Mouse (Mus musculus) MEL (cell line): ENCODE data around the gene Olfr535. TPM values are rescaled to one million over a fixed set of nuclear protein-coding genes. Genes with fewer than 3 reads are reported as not detected.

ENCODE experiments used
- DNase-seq: peaks from one replicate; pipeline ENCODE4 v3.0.0; 2011; ENCODE audit warnings: low read depth, low spot score
- H3K27ac ChIP-seq: 2 replicates; pipeline ENCODE4 v1.5.1; 2012; ENCODE audit warnings: low read depth, mild to moderate bottlenecking, control low read depth, low read length, moderate library complexity; ENCODE audit not compliant: control insufficient read depth
- H3K27me3 ChIP-seq, 2 experiments: fragments of 150-350 bp in 1 of 2; sonication (generic) in 1 of 2; 2 replicates each; pipeline ENCODE4 v1.6.1; 2012; ENCODE audit warnings: low read length in 2 of 2, mild to moderate bottlenecking in 2 of 2, improper control_type of control experiment in 1 of 2, moderate library complexity in 1 of 2; ENCODE audit not compliant: insufficient read depth in 2 of 2, control insufficient read depth in 1 of 2
- H3K36me3 ChIP-seq, 2 experiments: 2 replicates each; pipeline ENCODE4 v1.6.1; 2012 to 2014; ENCODE audit warnings: low read length in 2 of 2, improper control_type of control experiment in 1 of 2, inconsistent platforms in 1 of 2, mild to moderate bottlenecking in 1 of 2; ENCODE audit not compliant: insufficient read depth in 2 of 2, control insufficient read depth in 1 of 2
- H3K4me1 ChIP-seq, 2 experiments: fragments of 150-350 bp in 1 of 2; sonication (generic) in 1 of 2; 2 replicates each; pipeline ENCODE4 v1.6.1; 2012; ENCODE audit warnings: low read length in 2 of 2, improper control_type of control experiment in 1 of 2, mild to moderate bottlenecking in 1 of 2; ENCODE audit not compliant: insufficient read depth in 2 of 2, control insufficient read depth in 1 of 2
- H3K4me3 ChIP-seq, 2 experiments: fragments of 150-350 bp in 1 of 2; sonication (generic) in 1 of 2; 2 replicates each; pipeline ENCODE4 v1.5.1; 2012; ENCODE audit warnings: low read depth in 2 of 2, low read length in 2 of 2, mild to moderate bottlenecking in 2 of 2, moderate library complexity in 2 of 2, control low read depth in 1 of 2, improper control_type of control experiment in 1 of 2; ENCODE audit not compliant: control insufficient read depth in 1 of 2, insufficient read depth in 1 of 2
- H3K79me2 ChIP-seq: 2 replicates; pipeline ENCODE4 v1.6.1; 2012; ENCODE audit warnings: mild to moderate bottlenecking, low read length, moderate library complexity; ENCODE audit not compliant: control insufficient read depth, poor library complexity, insufficient read depth
- H3K9ac ChIP-seq: 2 replicates; pipeline ENCODE4 v1.6.1; 2012; ENCODE audit warnings: low read depth, mild to moderate bottlenecking, control low read depth, low read length, moderate library complexity; ENCODE audit not compliant: control insufficient read depth, poor library complexity, severe bottlenecking
- H3K9me3 ChIP-seq: fragments of 150-350 bp; sonication (generic); replicated peaks from 2 replicates; pipeline ENCODE4 v1.6.1; 2012; ENCODE audit warnings: mild to moderate bottlenecking, low read length, improper control_type of control experiment, moderate library complexity; ENCODE audit not compliant: insufficient read depth
- CHD1 ChIP-seq: IDR thresholded peaks from 2 replicates; pipeline ENCODE4 v1.6.1; 2012; ENCODE audit warnings: low read depth, mild to moderate bottlenecking, inconsistent platforms, low read length, improper control_type of control experiment
- CTCF ChIP-seq, 3 experiments: IDR thresholded peaks in 2 of 3; conservative IDR thresholded peaks in 1 of 3; 2 replicates each; pipeline ENCODE4 v1.5.1; 2011 to 2012; ENCODE audit warnings: low read length in 3 of 3, low read depth in 2 of 3, mild to moderate bottlenecking in 2 of 3, improper control_type of control experiment in 1 of 3, inconsistent platforms in 1 of 3, mixed read lengths in 1 of 3, moderate library complexity in 1 of 3; ENCODE audit not compliant: control insufficient read depth in 1 of 3, insufficient read depth in 1 of 3, poor library complexity in 1 of 3, severe bottlenecking in 1 of 3
- E2F4 ChIP-seq: IDR thresholded peaks from 2 replicates; pipeline ENCODE4 v1.6.1; 2011; ENCODE audit warnings: low read depth, low read length, improper control_type of control experiment, borderline replicate concordance
- EP300 ChIP-seq, 2 experiments: IDR thresholded peaks; 2 replicates each; pipeline ENCODE4 v1.6.1; 2011; ENCODE audit warnings: improper control_type of control experiment in 2 of 2, low read length in 2 of 2, low read depth in 1 of 2, mild to moderate bottlenecking in 1 of 2
- GATA1 ChIP-seq: IDR thresholded peaks from 2 replicates; pipeline ENCODE4 v1.6.1; 2011; ENCODE audit warnings: low read depth, low read length, improper control_type of control experiment
- HCFC1 ChIP-seq: IDR thresholded peaks from 2 replicates; pipeline ENCODE4 v1.6.1; 2012; ENCODE audit warnings: low read depth, mild to moderate bottlenecking, inconsistent platforms, low read length, improper control_type of control experiment, moderate library complexity
- MAFK ChIP-seq: IDR thresholded peaks from 2 replicates; pipeline ENCODE4 v1.6.1; 2011; ENCODE audit warnings: low read depth, mild to moderate bottlenecking, low read length, improper control_type of control experiment, borderline replicate concordance
- MAX ChIP-seq: IDR thresholded peaks from 2 replicates; pipeline ENCODE4 v1.6.1; 2011; ENCODE audit warnings: low read length, improper control_type of control experiment
- MAZ ChIP-seq: IDR thresholded peaks from 2 replicates; pipeline ENCODE4 v1.6.1; 2012; ENCODE audit warnings: low read depth, mild to moderate bottlenecking, inconsistent platforms, low read length, improper control_type of control experiment
- MEF2A ChIP-seq: IDR thresholded peaks from 2 replicates; pipeline ENCODE4 v1.6.1; 2014; ENCODE audit warnings: low read depth, mild to moderate bottlenecking, inconsistent platforms, low read length, improper control_type of control experiment; ENCODE audit not compliant: poor library complexity, insufficient replicate concordance, severe bottlenecking; ENCODE audit errors: extremely low read depth
- MXI1 ChIP-seq: IDR thresholded peaks from 2 replicates; pipeline ENCODE4 v1.6.1; 2011; ENCODE audit warnings: mild to moderate bottlenecking, low read depth, low read length, improper control_type of control experiment
- NRF1 ChIP-seq: IDR thresholded peaks from 2 replicates; pipeline ENCODE4 v1.6.1; 2014; ENCODE audit warnings: low read depth, mild to moderate bottlenecking, inconsistent platforms, low read length, improper control_type of control experiment, moderate library complexity; ENCODE audit not compliant: poor library complexity, insufficient read depth, severe bottlenecking
- POLR2A ChIP-seq, 2 experiments: IDR thresholded peaks; 2 replicates each; pipeline ENCODE4 v1.6.1; 2011 to 2012; ENCODE audit warnings: low read length in 2 of 2, mild to moderate bottlenecking in 2 of 2, control low read depth in 1 of 2, improper control_type of control experiment in 1 of 2, low read depth in 1 of 2, moderate library complexity in 1 of 2; ENCODE audit not compliant: control insufficient read depth in 1 of 2, insufficient read depth in 1 of 2, poor library complexity in 1 of 2
- POLR2AphosphoS5 ChIP-seq: IDR thresholded peaks from 2 replicates; pipeline ENCODE4 v1.6.1; 2012; ENCODE audit warnings: low read depth, borderline replicate concordance, mild to moderate bottlenecking, inconsistent platforms, low read length, moderate library complexity, mixed read lengths
- RAD21 ChIP-seq: IDR thresholded peaks from 2 replicates; pipeline ENCODE4 v1.6.1; 2011; ENCODE audit warnings: mild to moderate bottlenecking, low read depth, low read length, improper control_type of control experiment
- TCF12 ChIP-seq: IDR thresholded peaks from 2 replicates; pipeline ENCODE4 v1.6.1; 2014; ENCODE audit warnings: low read depth, mild to moderate bottlenecking, inconsistent platforms, low read length, improper control_type of control experiment, moderate library complexity
- USF1 ChIP-seq: IDR thresholded peaks from 2 replicates; pipeline ENCODE4 v1.6.1; 2014; ENCODE audit warnings: low read depth, mild to moderate bottlenecking, inconsistent platforms, low read length, improper control_type of control experiment, moderate library complexity
- ZKSCAN1 ChIP-seq: IDR thresholded peaks from 2 replicates; pipeline ENCODE4 v1.6.1; 2012; ENCODE audit warnings: low read depth, mild to moderate bottlenecking, inconsistent platforms, low read length, improper control_type of control experiment, moderate library complexity
- polyA plus RNA-seq, 2 experiments: library from polyadenylated mRNA; stranded (reverse) in 1 of 2; unstranded in 1 of 2; fragments of >175 nt in 1 of 2; fragments of >200 nt in 1 of 2; gene quantifications; 2 replicates each; pipeline versions ENCODE4 v1.2.1 to v1.2.4; 2012; ENCODE audit warnings: low replicate concordance in 2 of 2, low read depth in 1 of 2; ENCODE audit not compliant: insufficient read length in 2 of 2, insufficient read depth in 1 of 2, missing spikeins in 1 of 2
- total RNA-seq: library from RNA; depleted of rRNA; stranded (reverse); fragments of 300-350 nt; gene quantifications from 2 replicates; pipeline ENCODE4 v1.2.3, GENCODE M21; 2012

The Olfr535 gene
- total and polyA plus RNA-seq, 3 experiments: not detected

GRCm38 (mm10) chr7:140477886-140478285 lies 6.1 kb upstream of the Olfr535 start:
- Histone ChIP-seq H3K27ac (no peak overlapping the region), H3K4me1 (no peaks in the 10 kb centered on the region), H3K79me2 (no peaks in the 10 kb centered on the region), H3K36me3 (no peaks in the 10 kb centered on the region), H3K27me3 (no peaks in the 10 kb centered on the region), H3K9me3 (no peaks in the 10 kb centered on the region), H3K9ac (no peak overlapping the region), H3K4me3 (no peak overlapping the region)
- TF ChIP-seq MAFK (no peak), POLR2AphosphoS5 (no peak), POLR2A (IDR thresholded peaks at IDR 0.05; ENCODE audit: control insufficient read depth in 1 of 2, insufficient read depth in 1 of 2, low read depth in 1 of 2, low read length in 2 of 2, poor library complexity in 1 of 2) (no peak), ZKSCAN1 (no peak), HCFC1 (no peak), USF1 (no peak)
- no peak for DNase-seq

GRCm38 (mm10) chr7:140478733-140479132 lies 5.3 kb upstream of the Olfr535 start:
- Histone ChIP-seq H3K9me3 (no peaks in the 10 kb centered on the region), H3K79me2 (no peaks in the 10 kb centered on the region), H3K9ac (no peak overlapping the region), H3K27ac (no peak overlapping the region), H3K4me3 (no peak overlapping the region), H3K27me3 (no peaks in the 10 kb centered on the region), H3K36me3 (no peaks in the 10 kb centered on the region)
- DNase-seq: no peak
- TF ChIP-seq NRF1 (no peak), E2F4 (no peak), POLR2A (IDR thresholded peaks at IDR 0.05; ENCODE audit: control insufficient read depth in 1 of 2, insufficient read depth in 1 of 2, low read depth in 1 of 2, low read length in 2 of 2, poor library complexity in 1 of 2) (no peak), POLR2AphosphoS5 (no peak), CHD1 (no peak), MEF2A (no peak), GATA1 (no peak)
- TF ChIP-seq, all 39 proteins: peak for 0
- H3K4me1 ChIP-seq: no peaks in the 10 kb centered on the region

DNA sequence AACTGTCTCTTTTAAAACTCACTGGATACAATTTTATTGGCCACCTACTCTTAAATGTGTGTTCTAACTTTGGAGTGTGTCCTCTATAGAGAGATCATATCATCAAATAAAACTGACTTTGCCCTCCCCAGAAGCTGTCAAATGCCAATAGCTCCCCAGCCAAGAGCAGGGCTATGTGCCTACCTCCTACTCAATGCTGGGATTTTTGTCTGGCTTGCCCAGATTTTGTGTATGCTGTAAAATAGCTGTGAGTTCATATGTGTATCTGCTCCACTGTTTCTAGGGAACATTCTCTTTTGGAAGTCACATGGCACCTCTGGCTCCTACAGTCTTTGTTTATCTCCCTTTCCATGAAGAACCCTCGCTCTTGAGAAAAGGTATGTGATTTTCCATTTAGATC lies 5.0 kb downstream of the Olfr535 start:
- no peaks in the 10 kb centered on the region for H3K4me1 ChIP-seq
- no peak overlapping the region for H3K9ac ChIP-seq
- no peaks in the 10 kb centered on the region for H3K36me3 ChIP-seq
- no peaks in the 10 kb centered on the region for H3K79me2 ChIP-seq
- no peaks in the 10 kb centered on the region for H3K27me3 ChIP-seq
- H3K9me3 ChIP-seq: no peaks in the 10 kb centered on the region
- H3K4me3 ChIP-seq: no peak overlapping the region
- H3K27ac ChIP-seq: no peak overlapping the region
- DNase-seq: no peak
- no peak for TF ChIP-seq CTCF (IDR thresholded peaks at IDR 0.05 in 2 of 3, conservative IDR thresholded peaks at IDR 0.05 in 1 of 3; ENCODE audit: control insufficient read depth in 1 of 3, insufficient read depth in 1 of 3, low read depth in 2 of 3, low read length in 3 of 3, poor library complexity in 1 of 3, severe bottlenecking in 1 of 3)
- no peak for TF ChIP-seq RAD21
- no peak for TF ChIP-seq MAX
- TF ChIP-seq MAZ: no peak
- TF ChIP-seq TCF12: no peak
- no peak for TF ChIP-seq MXI1
- no peak for TF ChIP-seq EP300 (IDR thresholded peaks at IDR 0.05; ENCODE audit: low read depth in 1 of 2, low read length in 2 of 2)
- TF ChIP-seq MAFK: no peak
- TF ChIP-seq E2F4: no peak
- TF ChIP-seq POLR2AphosphoS5: no peak
- no peak for TF ChIP-seq ZKSCAN1
